Mouse (Mus musculus): Measurements from ENCODE around the gene Ttc7.

Gene Ttc7

GRCm38 (mm10) chr17:87282706-87283053 is at the start of gene Ttc7:
TSS of gene Ttc7 (plus strand) at chr17:87282886.
- DNase-seq = peak; percentile 96 to 97

- no peak for DNase-seq
These were observed 47.7 kb upstream of the Ttc7 start for GRCm38 (mm10) chr17:87235019-87235418.

GRCm38 (mm10) chr17:87236725-87237650 is 45.7 kb upstream of the Ttc7 start:
- DNase-seq = no peak

- no peak for DNase-seq
These were observed 44.9 kb upstream of the Ttc7 start for GRCm38 (mm10) chr17:87237826-87238225.

GRCm38 (mm10) chr17:87246103-87246502 is 36.6 kb upstream of the Ttc7 start:
- no peak for DNase-seq

- peak; percentile 33 to 38 for DNase-seq
These were observed 28.3 kb upstream of the Ttc7 start for GRCm38 (mm10) chr17:87254384-87254783.

- DNase-seq = no peak
These were observed 27.0 kb upstream of the Ttc7 start for GRCm38 (mm10) chr17:87255672-87256071.

GRCm38 (mm10) chr17:87263401-87263800 is 19.3 kb upstream of the Ttc7 start:
- DNase-seq = no peak

GRCm38 (mm10) chr17:87264054-87264830 is 18.4 kb upstream of the Ttc7 start:
- no peak for DNase-seq

GRCm38 (mm10) chr17:87264927-87265791 is 17.5 kb upstream of the Ttc7 start:
- DNase-seq = no peak

GRCm38 (mm10) chr17:87265792-87266186 is 16.9 kb upstream of the Ttc7 start, which contains the start of gene Mcfd2:
TSS of gene Mcfd2 (minus strand) at chr17:87265935.
- peak; percentile 83 to 87 for DNase-seq

GRCm38 (mm10) chr17:87269454-87269853 is 13.2 kb upstream of the Ttc7 start:
- DNase-seq = no peak

- no peak for DNase-seq
These were observed 7.0 kb upstream of the Ttc7 start for GRCm38 (mm10) chr17:87275363-87276341.

- DNase-seq = peak; percentile 80 to 87
These were observed 530 bp upstream of the Ttc7 start for GRCm38 (mm10) chr17:87282007-87282705.

GRCm38 (mm10) chr17:87283055-87283754 is 519 bp downstream of the Ttc7 start:
- DNase-seq = peak; percentile 67 to 74

GRCm38 (mm10) chr17:87283755-87284481 is 1.2 kb downstream of the Ttc7 start:
- peak; percentile 51 to 58 for DNase-seq

- no peak for DNase-seq
These were observed 1.9 kb downstream of the Ttc7 start for GRCm38 (mm10) chr17:87284482-87285040.

GRCm38 (mm10) chr17:87285731-87286465 is 3.2 kb downstream of the Ttc7 start:
- DNase-seq = no peak

All from thymus, adult 18-20 months (tissue).